Mouse (Mus musculus): ENCODE data around the gene Acad11. TPM values are rescaled to one million over a fixed set of nuclear protein-coding genes. Genes with fewer than 3 reads are reported as not detected.

The Acad11 gene
- total and polyA plus RNA-seq, 2 experiments from 2014 or later, result 6.5 to 14.2 TPM

DNA sequence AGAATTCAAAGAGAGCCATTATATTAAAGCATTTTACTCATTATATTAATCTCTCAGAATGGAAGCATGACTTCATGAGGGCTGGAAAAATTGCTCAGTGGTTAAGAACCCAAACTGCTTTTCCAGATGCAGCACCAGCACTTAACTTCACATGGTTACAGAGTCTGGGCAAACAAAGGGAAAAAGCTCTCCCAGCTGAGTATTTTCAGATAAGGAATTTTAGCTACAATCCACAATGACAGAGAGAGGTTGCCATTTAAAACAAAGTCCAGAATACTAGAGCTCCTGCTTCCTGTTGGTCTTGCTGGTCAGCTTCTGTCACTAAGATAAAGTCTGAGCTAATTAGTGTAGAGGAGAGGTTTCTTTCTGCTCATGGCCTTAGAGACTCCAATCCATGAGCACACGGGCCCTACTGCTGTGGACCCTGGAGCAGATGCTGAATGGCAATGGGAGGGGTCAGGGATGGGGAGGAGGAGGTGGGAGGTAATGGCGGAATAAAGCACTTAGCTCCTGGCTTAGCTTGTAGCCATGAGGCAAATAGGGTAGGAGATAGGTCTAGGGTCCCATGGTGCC lies 45.5 kb downstream of the Acad11 start:
- no peak for TF ChIP-seq CTCF (IDR thresholded peaks at IDR 0.05; ENCODE audit: low read depth)
- Histone ChIP-seq H3K9me3 (ENCODE audit: low read length) (peaks cover 4% of the 10 kb centered on the region; the same call in 1 of the 2 replicates), H3K27ac (no peak overlapping the region), H3K4me3 (ENCODE audit: low read length) (no peak overlapping the region), H3K4me1 (ENCODE audit: insufficient read depth, low read length) (no peaks in the 10 kb centered on the region), H3K9ac (replicated peaks; ENCODE audit: low read length) (no peak overlapping the region), H3K36me3 (ENCODE audit: insufficient read depth, low read length) (no peaks in the 10 kb centered on the region), H3K27me3 (ENCODE audit: insufficient read depth, low read length) (no peaks in the 10 kb centered on the region), H3K4me2 (ENCODE audit: low read depth, low read length) (no peak overlapping the region)
- ATAC-seq (no peak), DNase-seq (ENCODE audit: low spot score) (no peak)
- WGBS, result 64% methylated on average over 2 of the region's 2 CpGs

DNA sequence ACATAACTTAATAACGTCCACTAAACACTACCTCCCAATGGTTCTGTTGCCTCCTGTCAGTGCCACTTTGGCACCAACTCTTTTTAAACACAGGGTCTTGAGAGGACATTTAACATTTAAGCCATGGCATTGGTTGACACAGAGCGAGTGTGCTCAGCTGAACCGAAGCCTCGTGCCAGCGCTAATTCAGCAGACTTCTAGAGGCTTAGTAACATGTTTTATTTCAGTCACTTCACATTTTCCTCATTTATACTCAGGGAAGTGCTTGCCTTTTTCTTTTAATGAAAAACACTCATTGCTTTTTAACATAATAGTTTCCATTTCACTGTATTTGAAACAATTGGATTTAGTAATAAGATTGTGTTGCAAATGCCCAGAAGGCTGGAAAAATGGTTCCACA lies 46.0 kb downstream of the Acad11 start:
- ATAC-seq (no peak), DNase-seq (ENCODE audit: low spot score) (no peak)
- Histone ChIP-seq H3K4me3 (ENCODE audit: low read length) (no peak overlapping the region), H3K4me2 (ENCODE audit: low read depth, low read length) (no peak overlapping the region), H3K9ac (replicated peaks; ENCODE audit: low read length) (no peak overlapping the region), H3K36me3 (ENCODE audit: insufficient read depth, low read length) (no peaks in the 10 kb centered on the region), H3K27me3 (ENCODE audit: insufficient read depth, low read length) (no peaks in the 10 kb centered on the region), H3K9me3 (ENCODE audit: low read length) (peaks cover 4% of the 10 kb centered on the region; the same call in 1 of the 2 replicates), H3K4me1 (ENCODE audit: insufficient read depth, low read length) (no peaks in the 10 kb centered on the region), H3K27ac (no peak overlapping the region)
- WGBS, result 87% methylated on average over 5 of the region's 5 CpGs
- TF ChIP-seq CTCF (IDR thresholded peaks at IDR 0.05; ENCODE audit: low read depth), result no peak

DNA sequence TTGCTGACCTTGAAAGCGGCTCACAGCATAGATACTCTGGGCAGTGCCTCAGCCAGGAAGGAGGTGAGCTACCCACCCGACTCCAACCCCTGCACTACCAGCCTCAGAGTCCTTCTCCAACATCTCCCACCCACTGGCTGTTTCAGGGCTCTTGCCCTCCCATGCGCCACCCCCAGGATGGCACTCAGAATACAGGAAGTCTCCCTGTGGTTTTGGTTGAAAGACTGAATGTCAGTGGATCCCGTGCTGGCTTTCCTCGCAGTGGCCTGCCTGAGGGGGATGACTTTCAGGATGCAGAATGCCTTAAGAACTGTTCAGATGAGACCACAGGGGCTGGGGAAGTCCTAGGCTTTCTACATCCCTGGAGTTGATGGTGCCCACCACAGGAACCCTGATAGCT lies 59.9 kb downstream of the Acad11 start:
- Histone ChIP-seq H3K27me3 (ENCODE audit: insufficient read depth, low read length) (no peaks in the 10 kb centered on the region), H3K4me2 (ENCODE audit: low read depth, low read length) (no peak overlapping the region), H3K4me1 (ENCODE audit: insufficient read depth, low read length) (no peaks in the 10 kb centered on the region; the same call in 1 of the 2 replicates), H3K9me3 (ENCODE audit: low read length) (no peaks in the 10 kb centered on the region), H3K4me3 (ENCODE audit: low read length) (no peak overlapping the region), H3K9ac (replicated peaks; ENCODE audit: low read length) (no peak overlapping the region), H3K36me3 (ENCODE audit: insufficient read depth, low read length) (no peaks in the 10 kb centered on the region), H3K27ac (no peak overlapping the region)
- no peak for TF ChIP-seq CTCF (IDR thresholded peaks at IDR 0.05; ENCODE audit: low read depth)
- no peak for DNase-seq (ENCODE audit: low spot score)
- WGBS, result 69% methylated on average over 5 of the region's 5 CpGs
- no peak for ATAC-seq

DNA sequence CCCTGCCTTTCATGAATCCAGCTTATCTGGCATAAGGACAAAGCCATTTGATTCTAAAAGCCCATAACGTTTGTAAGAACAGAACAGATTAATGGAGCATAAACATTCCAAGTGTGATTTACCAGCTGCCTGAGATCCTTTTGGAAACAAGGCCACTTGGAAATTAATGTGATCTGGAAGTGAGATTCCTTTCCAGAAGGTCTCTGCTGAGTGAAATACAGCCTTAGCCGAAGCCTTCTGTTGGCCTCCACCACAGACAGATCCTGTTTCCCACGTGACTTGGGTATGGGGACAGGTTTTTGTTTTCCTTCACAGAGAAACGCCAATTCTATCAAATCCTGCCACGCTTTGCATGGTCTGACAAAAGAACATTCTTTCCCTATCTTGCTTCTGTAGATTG lies 60.4 kb downstream of the Acad11 start:
- Histone ChIP-seq H3K4me1 (ENCODE audit: insufficient read depth, low read length) (no peaks in the 10 kb centered on the region; the same call in 1 of the 2 replicates), H3K4me3 (ENCODE audit: low read length) (no peak overlapping the region), H3K36me3 (ENCODE audit: insufficient read depth, low read length) (no peaks in the 10 kb centered on the region), H3K4me2 (ENCODE audit: low read depth, low read length) (no peak overlapping the region), H3K9me3 (ENCODE audit: low read length) (no peaks in the 10 kb centered on the region), H3K27ac (no peak overlapping the region), H3K9ac (replicated peaks; ENCODE audit: low read length) (no peak overlapping the region), H3K27me3 (ENCODE audit: insufficient read depth, low read length) (no peaks in the 10 kb centered on the region)
- DNase-seq (ENCODE audit: low spot score) (no peak), ATAC-seq (no peak)
- TF ChIP-seq CTCF (IDR thresholded peaks at IDR 0.05; ENCODE audit: low read depth), result no peak
- 38% methylated on average over 5 of the region's 5 CpGs for WGBS

DNA sequence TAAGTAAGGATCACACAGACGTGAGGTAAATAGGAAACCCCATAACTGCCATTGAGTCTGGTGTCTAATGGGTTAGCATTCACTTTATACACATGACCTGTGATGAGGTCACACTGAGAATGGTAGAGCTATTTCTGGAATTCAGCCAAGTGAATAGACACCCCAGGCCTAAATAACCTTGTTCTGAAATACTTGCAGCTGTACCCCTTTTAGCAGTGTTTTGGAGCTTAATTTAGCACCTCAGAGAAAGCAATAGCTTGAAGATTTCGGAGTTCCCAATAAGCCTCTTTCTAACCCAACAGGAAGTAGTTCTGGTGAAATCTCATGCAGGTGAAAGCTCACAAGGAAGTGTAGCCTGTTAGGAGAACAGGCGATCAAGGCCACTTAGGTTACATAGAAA lies 63.7 kb downstream of the Acad11 start, which contains the start of gene Ackr4:
Ackr4 (minus strand) TSS at position 101 of the 400 bp plus-strand sequence.
- ATAC-seq (no peak), DNase-seq (ENCODE audit: low spot score) (no peak)
- Histone ChIP-seq H3K27ac (peak within 1 kb of the TSS; percentile 48), H3K36me3 (ENCODE audit: insufficient read depth, low read length) (no peaks in the 10 kb centered on the region), H3K27me3 (ENCODE audit: insufficient read depth, low read length) (no peaks in the 10 kb centered on the region), H3K9ac (replicated peaks; ENCODE audit: low read length) (no peak within 1 kb of the TSS), H3K9me3 (ENCODE audit: low read length) (no peaks in the 10 kb centered on the region), H3K4me2 (ENCODE audit: low read depth, low read length) (no peak within 1 kb of the TSS), H3K4me3 (ENCODE audit: low read length) (no peak within 1 kb of the TSS), H3K4me1 (ENCODE audit: insufficient read depth, low read length) (no peaks in the 10 kb centered on the region; the same call in 1 of the 2 replicates)
- WGBS, result 68% methylated on average over 3 of the region's 3 CpGs
- no peak for TF ChIP-seq CTCF (IDR thresholded peaks at IDR 0.05; ENCODE audit: low read depth)

GRCm38 (mm10) chr9:104128110-104128509 lies 64.9 kb downstream of the Acad11 start:
- Histone ChIP-seq H3K9ac (replicated peaks; ENCODE audit: low read length) (no peak overlapping the region), H3K4me3 (ENCODE audit: low read length) (no peak overlapping the region), H3K9me3 (ENCODE audit: low read length) (no peaks in the 10 kb centered on the region), H3K4me1 (ENCODE audit: insufficient read depth, low read length) (no peaks in the 10 kb centered on the region; the same call in 1 of the 2 replicates), H3K27ac (peak overlapping the region; percentile 48), H3K27me3 (ENCODE audit: insufficient read depth, low read length) (no peaks in the 10 kb centered on the region), H3K36me3 (ENCODE audit: insufficient read depth, low read length) (no peaks in the 10 kb centered on the region), H3K4me2 (ENCODE audit: low read depth, low read length) (no peak overlapping the region)
- ATAC-seq (peak; percentile 47; the same call in 1 of the 2 replicates), DNase-seq (ENCODE audit: low spot score) (peak; percentile 67)
- no peak for TF ChIP-seq CTCF (IDR thresholded peaks at IDR 0.05; ENCODE audit: low read depth)
- 26% methylated on average over 2 of the region's 2 CpGs for WGBS

DNA sequence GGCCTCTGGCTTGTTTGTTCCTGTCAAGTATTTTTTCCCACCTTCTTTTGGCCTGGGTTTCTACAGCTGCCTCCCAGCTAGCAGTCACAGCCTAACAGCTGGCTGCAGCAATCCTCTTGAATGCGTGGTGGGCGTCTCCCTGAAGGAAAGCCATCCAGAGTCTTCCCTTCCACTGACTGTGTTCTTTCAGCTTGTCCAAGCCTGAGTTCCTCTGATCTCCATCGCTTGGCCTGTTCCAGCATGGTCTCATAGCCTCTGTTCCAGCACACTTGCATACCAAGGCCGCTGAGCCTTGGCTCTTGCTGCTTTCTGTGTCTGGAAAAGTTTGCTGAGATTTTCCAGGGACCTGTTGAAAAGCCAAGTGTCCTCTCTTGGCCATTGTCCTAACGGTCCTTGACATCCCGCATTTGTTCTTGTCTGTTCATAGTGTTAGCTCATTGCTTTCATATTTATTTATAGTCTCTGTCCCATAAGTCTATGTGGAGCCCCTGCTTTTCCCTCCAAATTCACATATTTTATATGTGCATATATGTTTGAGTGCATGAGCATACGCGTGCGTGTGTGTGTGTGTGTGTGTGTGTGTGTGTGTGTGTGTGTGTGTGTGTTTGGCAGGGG lies 67.1 kb downstream of the Acad11 start:
- TF ChIP-seq CTCF (IDR thresholded peaks at IDR 0.05; ENCODE audit: low read depth), result no peak
- H3K9me3 ChIP-seq (ENCODE audit: low read length), result no peaks in the 10 kb centered on the region
- no peaks in the 10 kb centered on the region for H3K36me3 ChIP-seq (ENCODE audit: insufficient read depth, low read length)
- no peak overlapping the region for H3K4me3 ChIP-seq (ENCODE audit: low read length)
- no peaks in the 10 kb centered on the region for H3K27me3 ChIP-seq (ENCODE audit: insufficient read depth, low read length)
- 90% methylated on average over 9 of the region's 9 CpGs for WGBS
- no peak overlapping the region for H3K4me2 ChIP-seq (ENCODE audit: low read depth, low read length)
- ATAC-seq (no peak), DNase-seq (ENCODE audit: low spot score) (no peak)
- no peak overlapping the region for H3K9ac ChIP-seq (replicated peaks; ENCODE audit: low read length)
- H3K4me1 ChIP-seq (ENCODE audit: insufficient read depth, low read length), result no peaks in the 10 kb centered on the region; the same call in 1 of the 2 replicates
- H3K27ac ChIP-seq, result no peak overlapping the region

Data from hindbrain, postnatal 0 days (tissue).